Mouse (Mus musculus): ENCODE data around the gene Serinc3. TPM values are rescaled to one million over a fixed set of nuclear protein-coding genes. Genes with fewer than 3 reads are reported as not detected.
A peak's percentile ranks its signal among the peaks of the same experiment; 100 is the strongest.
"Not testable (repeated sequence)": the region's sequence is repeated elsewhere in the genome, so short reads cannot be mapped to it uniquely, and the experiment has no call there.

The Serinc3 gene
- polyA plus RNA-seq, 1 experiment from 2014 or later = 40.8 TPM

- Histone ChIP-seq H3K4me2 (replicated peaks) (peak overlapping the region; percentile 54), H3K4me1 (peaks cover 25% of the 10 kb centered on the region; the same call in 1 of the 2 replicates), H3K9me3 (replicated peaks) (no peaks in the 10 kb centered on the region), H3K36me3 (0 out of 2 replicates have a peak, but pooled peaks cover 7% of the 10 kb centered on the region), H3K27me3 (no peaks in the 10 kb centered on the region), H3K9ac (peak overlapping the region; percentile 94), H3K4me3 (replicated peaks) (peak overlapping the region; percentile 95), H3K27ac (replicated peaks) (peak overlapping the region; percentile 99)
- ATAC-seq (ENCODE audit: insufficient number of reproducible peaks, low FRiP score, low TSS enrichment, low read depth) = no peak
- 4% methylated on average over 4 of the region's 4 CpGs for WGBS
These were observed 884 bp downstream of the Serinc3 start for GRCm38 (mm10) chr2:163644047-163644446.

GRCm38 (mm10) chr2:163643576-163643971 is 1.4 kb downstream of the Serinc3 start:
- H3K4me2 ChIP-seq (replicated peaks) = peak overlapping the region; percentile 54
- no peaks in the 10 kb centered on the region for H3K27me3 ChIP-seq
- no peak for ATAC-seq (ENCODE audit: insufficient number of reproducible peaks, low FRiP score, low TSS enrichment, low read depth)
- no peaks in the 10 kb centered on the region for H3K9me3 ChIP-seq (replicated peaks)
- 62% methylated on average over 2 of the region's 2 CpGs for WGBS
- 0 out of 2 replicates have a peak overlapping the region, but pooled peaks have one; percentile 99 for H3K27ac ChIP-seq (replicated peaks)
- H3K4me1 ChIP-seq = peaks cover 25% of the 10 kb centered on the region; the same call in 1 of the 2 replicates
- H3K4me3 ChIP-seq (replicated peaks) = peak overlapping the region; percentile 95
- H3K36me3 ChIP-seq = 0 out of 2 replicates have a peak, but pooled peaks cover 7% of the 10 kb centered on the region
- peak overlapping the region; percentile 94; the same call in 1 of the 2 replicates for H3K9ac ChIP-seq

GRCm38 (mm10) chr2:163642685-163643575 is 2.0 kb downstream of the Serinc3 start:
- Histone ChIP-seq H3K4me1 (peaks cover 25% of the 10 kb centered on the region; the same call in 1 of the 2 replicates), H3K27me3 (no peaks in the 10 kb centered on the region), H3K27ac (replicated peaks) (0 out of 2 replicates have a peak overlapping the region, but pooled peaks have one; percentile 2), H3K4me2 (replicated peaks) (peak overlapping the region; percentile 54), H3K4me3 (replicated peaks) (peak overlapping the region; percentile 95), H3K36me3 (peaks cover 7% of the 10 kb centered on the region; the same call in 1 of the 2 replicates), H3K9me3 (replicated peaks) (no peaks in the 10 kb centered on the region), H3K9ac (no peak overlapping the region)
- no peak for ATAC-seq (ENCODE audit: insufficient number of reproducible peaks, low FRiP score, low TSS enrichment, low read depth)
- 84% methylated on average over 30 of the region's 30 CpGs for WGBS

- Histone ChIP-seq H3K27me3 (no peaks in the 10 kb centered on the region), H3K9ac (no peak overlapping the region), H3K9me3 (replicated peaks) (no peaks in the 10 kb centered on the region), H3K36me3 (peaks cover 7% of the 10 kb centered on the region; the same call in 1 of the 2 replicates), H3K27ac (replicated peaks) (no peak overlapping the region), H3K4me3 (replicated peaks) (no peak overlapping the region), H3K4me2 (replicated peaks) (no peak overlapping the region), H3K4me1 (peaks cover 25% of the 10 kb centered on the region; the same call in 1 of the 2 replicates)
- no peak for ATAC-seq (ENCODE audit: insufficient number of reproducible peaks, low FRiP score, low TSS enrichment, low read depth)
- 78% methylated on average over 3 of the region's 3 CpGs for WGBS
These were observed 3.2 kb downstream of the Serinc3 start for GRCm38 (mm10) chr2:163641681-163642080.

DNA sequence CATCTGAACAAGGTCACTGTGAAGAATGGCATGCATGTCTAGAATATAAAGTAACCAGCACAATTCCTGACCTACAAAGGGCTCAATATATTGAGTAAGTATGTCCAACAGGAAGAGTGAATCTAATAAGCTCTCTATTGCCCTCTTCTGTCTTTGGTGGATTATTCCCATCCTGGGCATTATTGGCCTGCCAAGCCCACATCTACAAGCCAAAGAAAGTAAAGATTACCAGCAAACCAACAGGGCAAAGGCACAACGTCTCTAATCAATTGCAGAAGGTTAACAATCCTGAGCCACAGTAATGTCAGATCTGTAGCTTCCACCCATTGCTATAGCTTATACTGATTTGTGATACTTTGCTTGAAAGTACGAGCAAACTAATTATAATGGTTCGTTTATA is 4.4 kb downstream of the Serinc3 start:
- Histone ChIP-seq H3K4me3 (replicated peaks) (no peak overlapping the region), H3K4me2 (replicated peaks) (no peak overlapping the region), H3K36me3 (peaks cover 10% of the 10 kb centered on the region; the same call in 1 of the 2 replicates), H3K9ac (no peak overlapping the region), H3K27ac (replicated peaks) (no peak overlapping the region), H3K4me1 (peaks cover 24% of the 10 kb centered on the region; the same call in 1 of the 2 replicates), H3K27me3 (no peaks in the 10 kb centered on the region), H3K9me3 (replicated peaks) (no peaks in the 10 kb centered on the region)
- WGBS = 75% methylated on average over 3 of the region's 3 CpGs
- ATAC-seq (ENCODE audit: insufficient number of reproducible peaks, low FRiP score, low TSS enrichment, low read depth) = no peak

- no peak overlapping the region for H3K27ac ChIP-seq (replicated peaks)
- no peaks in the 10 kb centered on the region for H3K9me3 ChIP-seq (replicated peaks)
- H3K4me3 ChIP-seq (replicated peaks) = no peak overlapping the region
- peaks cover 7% of the 10 kb centered on the region; the same call in 1 of the 2 replicates for H3K4me1 ChIP-seq
- no peak overlapping the region for H3K4me2 ChIP-seq (replicated peaks)
- no peaks in the 10 kb centered on the region for H3K27me3 ChIP-seq
- H3K9ac ChIP-seq = no peak overlapping the region
- no peak for ATAC-seq (ENCODE audit: insufficient number of reproducible peaks, low FRiP score, low TSS enrichment, low read depth)
- WGBS = 63% methylated on average over 5 of the region's 5 CpGs
- peaks cover 11% of the 10 kb centered on the region for H3K36me3 ChIP-seq
These were observed 7.2 kb downstream of the Serinc3 start for GRCm38 (mm10) chr2:163637655-163638266.

- ATAC-seq (ENCODE audit: insufficient number of reproducible peaks, low FRiP score, low TSS enrichment, low read depth) = no peak
- Histone ChIP-seq H3K36me3 (peaks cover 27% of the 10 kb centered on the region), H3K27ac (replicated peaks) (no peak overlapping the region), H3K27me3 (no peaks in the 10 kb centered on the region), H3K4me1 (no peaks in the 10 kb centered on the region), H3K4me3 (replicated peaks) (no peak overlapping the region), H3K4me2 (replicated peaks) (no peak overlapping the region), H3K9ac (no peak overlapping the region), H3K9me3 (replicated peaks) (no peaks in the 10 kb centered on the region)
- WGBS = 94% methylated on average over 2 of the region's 2 CpGs
These were observed 8.9 kb downstream of the Serinc3 start for GRCm38 (mm10) chr2:163636057-163636456.

DNA sequence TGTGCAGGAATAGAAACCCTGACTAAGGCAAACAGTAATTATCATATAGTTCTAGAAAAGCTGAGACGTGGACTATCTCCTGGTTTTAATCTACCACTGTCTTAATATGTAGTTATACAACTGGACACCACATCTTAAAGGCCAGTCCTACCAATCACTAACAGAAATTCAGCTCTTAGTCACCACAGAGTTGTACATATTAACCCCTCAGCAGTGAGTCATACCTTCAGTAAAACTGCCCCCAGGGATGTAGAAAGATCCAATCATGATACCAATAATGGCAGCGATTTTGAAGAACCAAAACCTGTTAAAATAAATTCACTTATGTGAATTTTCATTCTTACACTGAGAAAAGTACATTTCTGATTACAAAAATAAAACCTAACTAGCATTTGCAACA is 10.7 kb downstream of the Serinc3 start:
- no peak overlapping the region for H3K27ac ChIP-seq (replicated peaks)
- H3K4me1 ChIP-seq = no peaks in the 10 kb centered on the region
- 88% methylated on average over 2 of the region's 2 CpGs for WGBS
- no peak overlapping the region for H3K9ac ChIP-seq
- H3K4me3 ChIP-seq (replicated peaks) = no peak overlapping the region
- no peak for ATAC-seq (ENCODE audit: insufficient number of reproducible peaks, low FRiP score, low TSS enrichment, low read depth)
- no peaks in the 10 kb centered on the region for H3K27me3 ChIP-seq
- H3K36me3 ChIP-seq = peaks cover 44% of the 10 kb centered on the region
- H3K4me2 ChIP-seq (replicated peaks) = no peak overlapping the region
- H3K9me3 ChIP-seq (replicated peaks) = no peaks in the 10 kb centered on the region

DNA sequence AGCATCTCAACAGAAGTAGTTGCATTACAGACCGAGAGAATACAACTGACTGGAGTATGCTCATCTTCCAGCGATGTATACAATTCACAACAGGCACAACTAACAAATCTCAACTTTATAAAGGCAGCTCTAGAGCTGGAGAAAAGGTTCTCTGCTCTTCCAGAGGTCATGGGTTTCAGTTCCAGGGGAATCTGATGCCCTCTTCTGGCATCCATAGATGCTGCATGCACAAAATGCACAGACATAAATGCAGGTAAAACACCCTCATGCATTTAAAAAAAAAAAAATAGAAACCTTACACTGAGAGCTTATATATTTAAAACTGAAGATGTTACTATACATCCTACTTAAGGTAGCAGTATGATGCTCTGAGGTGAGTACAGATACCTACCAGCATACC is 13.2 kb downstream of the Serinc3 start:
- H3K4me2 ChIP-seq (replicated peaks) = no peak overlapping the region
- WGBS = 98% methylated on average over 2 of the region's 2 CpGs
- no peaks in the 10 kb centered on the region for H3K4me1 ChIP-seq
- no peak overlapping the region for H3K27ac ChIP-seq (replicated peaks)
- H3K27me3 ChIP-seq = no peaks in the 10 kb centered on the region
- peaks cover 67% of the 10 kb centered on the region for H3K36me3 ChIP-seq
- ATAC-seq (ENCODE audit: insufficient number of reproducible peaks, low FRiP score, low TSS enrichment, low read depth) = no peak
- H3K9ac ChIP-seq = no peak overlapping the region
- H3K9me3 ChIP-seq (replicated peaks) = no peaks in the 10 kb centered on the region
- no peak overlapping the region for H3K4me3 ChIP-seq (replicated peaks)

DNA sequence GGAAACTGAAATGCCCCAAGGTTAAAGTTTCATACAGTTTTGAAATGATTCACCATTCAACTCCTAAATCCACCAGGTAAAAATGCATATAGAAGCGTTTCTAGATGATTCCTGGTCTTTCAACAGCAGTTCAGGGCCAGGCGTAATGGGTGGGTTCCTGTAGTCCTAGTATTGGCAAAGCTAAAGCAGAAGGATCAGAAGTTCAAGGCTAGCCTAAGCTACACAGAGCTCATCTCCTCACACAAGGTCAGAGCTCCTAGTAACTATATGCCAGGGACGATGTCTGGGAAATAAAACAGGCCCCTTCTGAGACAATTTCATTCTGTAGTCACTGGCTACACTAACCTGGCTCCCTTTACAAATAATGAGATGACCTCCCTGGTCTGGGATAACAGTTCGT is 13.7 kb downstream of the Serinc3 start:
- no peaks in the 10 kb centered on the region for H3K9me3 ChIP-seq (replicated peaks)
- H3K9ac ChIP-seq = no peak overlapping the region
- ATAC-seq (ENCODE audit: insufficient number of reproducible peaks, low FRiP score, low TSS enrichment, low read depth) = no peak
- H3K36me3 ChIP-seq = peaks cover 72% of the 10 kb centered on the region
- WGBS = 90% methylated on average over 4 of the region's 4 CpGs
- H3K27ac ChIP-seq (replicated peaks) = no peak overlapping the region
- no peak overlapping the region for H3K4me2 ChIP-seq (replicated peaks)
- no peak overlapping the region for H3K4me3 ChIP-seq (replicated peaks)
- no peaks in the 10 kb centered on the region for H3K4me1 ChIP-seq
- H3K27me3 ChIP-seq = no peaks in the 10 kb centered on the region

- not testable (repeated sequence) for H3K9me3 ChIP-seq (replicated peaks); H3K4me3 ChIP-seq (replicated peaks); H3K4me2 ChIP-seq (replicated peaks); H3K27me3 ChIP-seq; ATAC-seq (ENCODE audit: insufficient number of reproducible peaks, low FRiP score, low TSS enrichment, low read depth); H3K4me1 ChIP-seq; H3K27ac ChIP-seq (replicated peaks); H3K9ac ChIP-seq
- WGBS = 95% methylated on average over 3 of the region's 3 CpGs
- peaks cover 82% of the 10 kb centered on the region for H3K36me3 ChIP-seq
These were observed 23.5 kb downstream of the Serinc3 start for GRCm38 (mm10) chr2:163621401-163621800.

Measured in embryonic facial prominence, embryonic 15.5 days (tissue).